Mouse (Mus musculus) olfactory bulb, adult 2 months (tissue): ENCODE data around the gene Coro2a. TPM values are rescaled to one million over a fixed set of nuclear protein-coding genes. Genes with fewer than 3 reads are reported as not detected.
A peak's percentile ranks its signal among the peaks of the same experiment; 100 is the strongest.

Source experiments
- H3K27ac ChIP-seq: fragments of 200-500 bp; 2 replicates; pipeline ENCODE4 v1.5.1; 2012; ENCODE audit warnings: low read depth, low read length; ENCODE audit not compliant: insufficient read depth
- H3K4me1 ChIP-seq: fragments of 200-500 bp; 2 replicates; pipeline ENCODE4 v1.6.1; 2012; ENCODE audit warnings: low read length; ENCODE audit not compliant: control insufficient read depth, insufficient read depth
- H3K4me3 ChIP-seq: fragments of 200-500 bp; 2 replicates; pipeline ENCODE4 v1.5.1; 2012; ENCODE audit warnings: mild to moderate bottlenecking, low read depth, low read length, moderate library complexity; ENCODE audit not compliant: insufficient read depth
- CTCF ChIP-seq: fragments of 200-500 bp; IDR thresholded peaks from 2 replicates; pipeline ENCODE4 v1.5.1; 2012; ENCODE audit warnings: low read depth, mild to moderate bottlenecking, low read length, moderate library complexity; ENCODE audit not compliant: insufficient read depth
- POLR2A ChIP-seq: fragments of 200-500 bp; IDR thresholded peaks from 2 replicates; pipeline ENCODE4 v1.6.1; 2012; ENCODE audit warnings: mild to moderate bottlenecking, low read depth, low read length, moderate library complexity; ENCODE audit not compliant: insufficient read depth
- WGBS: fragments of 180-500 bp; shearing (Covaris S2); methylation state at CpG from one replicate; pipeline ENCODE4 v1.1.7; 2018; 5-methylcytosine and 5-hydroxymethylcytosine counted together
- polyA plus RNA-seq: library from polyadenylated mRNA; stranded (reverse); fragments of >200 nt; gene quantifications from 2 replicates; pipeline ENCODE4 v1.2.4, GENCODE M21; 2012; ENCODE audit warnings: low replicate concordance; ENCODE audit not compliant: missing spikeins, insufficient read depth, insufficient read length

Coro2a gene
- polyA plus RNA-seq, 1 experiment: not detected

GRCm38 (mm10) chr4:46526226-46526625 is 75.8 kb downstream of the Coro2a start:
- Histone ChIP-seq H3K4me3 (no peak overlapping the region), H3K4me1 (peaks cover 4% of the 10 kb centered on the region; the same call in 1 of the 2 replicates), H3K27ac (no peak overlapping the region)
- 86% methylated on average over 3 of the region's 3 CpGs for WGBS
- TF ChIP-seq POLR2A (no peak), CTCF (no peak)

- 90% methylated on average over 4 of the region's 4 CpGs for WGBS
- Histone ChIP-seq H3K27ac (no peak overlapping the region), H3K4me1 (peaks cover 4% of the 10 kb centered on the region; the same call in 1 of the 2 replicates), H3K4me3 (no peak overlapping the region)
- TF ChIP-seq CTCF (no peak), POLR2A (no peak)
These were observed 78.7 kb downstream of the Coro2a start for GRCm38 (mm10) chr4:46523324-46523723.

GRCm38 (mm10) chr4:46521457-46521856 is 80.5 kb downstream of the Coro2a start:
- H3K27ac ChIP-seq: no peak overlapping the region
- no peaks in the 10 kb centered on the region for H3K4me1 ChIP-seq
- 84% methylated on average over 10 of the region's 10 CpGs for WGBS
- no peak for TF ChIP-seq CTCF
- no peak for TF ChIP-seq POLR2A
- no peak overlapping the region for H3K4me3 ChIP-seq

GRCm38 (mm10) chr4:46520491-46520890 is 81.5 kb downstream of the Coro2a start:
- Histone ChIP-seq H3K4me1 (no peaks in the 10 kb centered on the region), H3K4me3 (no peak overlapping the region), H3K27ac (no peak overlapping the region)
- WGBS: 87% methylated on average over 2 of the region's 2 CpGs
- TF ChIP-seq POLR2A (no peak), CTCF (no peak)

- Histone ChIP-seq H3K4me1 (peaks cover 8% of the 10 kb centered on the region), H3K27ac (no peak overlapping the region), H3K4me3 (no peak overlapping the region)
- 9% methylated on average over 16 of the region's 16 CpGs for WGBS
- no peak for TF ChIP-seq POLR2A
- peak; percentile 47 for TF ChIP-seq CTCF
These were observed 94.1 kb downstream of the Coro2a start for GRCm38 (mm10) chr4:46507736-46508460.

- no peak overlapping the region for H3K27ac ChIP-seq
- TF ChIP-seq POLR2A (peak; percentile 65), CTCF (no peak)
- under 1% methylated on average over 86 of the region's 94 CpGs for WGBS
These were observed 95.0 kb downstream of the Coro2a start for GRCm38 (mm10) chr4:46506801-46507610.

GRCm38 (mm10) chr4:46505361-46506057 is 96.5 kb downstream of the Coro2a start:
- H3K27ac ChIP-seq: no peak overlapping the region
- H3K4me1 ChIP-seq: peaks cover 8% of the 10 kb centered on the region
- H3K4me3 ChIP-seq: no peak overlapping the region
- WGBS: 79% methylated on average over 8 of the region's 8 CpGs
- TF ChIP-seq POLR2A (no peak), CTCF (no peak)

More at GRCm38 (mm10) chr4:46506801-46507610, 95.0 kb downstream of the Coro2a start:
- peak overlapping the region; percentile 64 for H3K4me3 ChIP-seq
- H3K4me1 ChIP-seq: peaks cover 8% of the 10 kb centered on the region

- no peak for TF ChIP-seq CTCF
- TF ChIP-seq POLR2A: no peak
- no peak overlapping the region for H3K4me3 ChIP-seq
- WGBS: 86% methylated on average over 3 of the region's 3 CpGs
- H3K27ac ChIP-seq: no peak overlapping the region
- H3K4me1 ChIP-seq: peaks cover 8% of the 10 kb centered on the region
These were observed 98.1 kb downstream of the Coro2a start for GRCm38 (mm10) chr4:46503881-46504280.

GRCm38 (mm10) chr4:46502606-46503502 is 99.1 kb downstream of the Coro2a start:
- TF ChIP-seq POLR2A (no peak), CTCF (no peak)
- Histone ChIP-seq H3K4me1 (peaks cover 8% of the 10 kb centered on the region), H3K4me3 (no peak overlapping the region), H3K27ac (no peak overlapping the region)
- WGBS: 79% methylated on average over 16 of the region's 16 CpGs
